14 mouse cellular contexts compared by ENCODE assay signal in genomic region chr11:61040856-61041652, GRCm38 (mm10). TPM values are rescaled to one million over a fixed set of nuclear protein-coding genes. Genes with fewer than 3 reads are reported as not detected.
DNase-seq lines count a peak whose midpoint lies in the region; ATAC-seq and TF ChIP-seq lines count a peak whose summit lies in the region.
"Had no signal": no experiment of that assay in that cellular context is flagged by ENCODE, and none has a peak within 500 bp of the region (broad histone marks: within the 10 kb centered on the region; RNA-seq: fewer than 3 reads in every experiment).

No protein-coding gene starts in this region.

- peak; percentile 82 for DNase-seq in right cerebral cortex, adult 18-20 months
- DNase-seq in right cerebral cortex, postnatal 10 days (ENCODE audit: low spot score in 2 of 2) = no peak
- peak; percentile 50 to 63 for DNase-seq in cerebellum, postnatal 25 days
- no peak for DNase-seq in stomach, postnatal 0 days (ENCODE audit: low spot score)
- no peak for DNase-seq in spleen, adult 12 weeks (ENCODE audit: low spot score)
- DNase-seq: adrenal gland, postnatal 36 days; gastrocnemius, postnatal 10 days; midbrain, embryonic 14.5 days had no signal

- no peak overlapping the region for H3K27ac ChIP-seq in intestine, postnatal 0 days (ENCODE audit: low read depth, low read length)
- H3K27ac ChIP-seq in intestine, embryonic 15.5 days = no peak overlapping the region
- H3K27ac ChIP-seq in stomach, postnatal 0 days (replicated peaks) = no peak overlapping the region
- H3K27ac ChIP-seq: forebrain, embryonic 12.5 days; hindbrain, embryonic 13.5 days; liver, embryonic 12.5 days; neural tube, embryonic 15.5 days had no signal

- H3K27me3 ChIP-seq in intestine, postnatal 0 days (replicated peaks; ENCODE audit: control insufficient read depth, insufficient read depth, low read length) = no peaks in the 10 kb centered on the region
- H3K27me3 ChIP-seq in intestine, embryonic 15.5 days (replicated peaks) = no peaks in the 10 kb centered on the region
- no peaks in the 10 kb centered on the region for H3K27me3 ChIP-seq in stomach, postnatal 0 days (ENCODE audit: control insufficient read depth, insufficient read depth, low read length)
- H3K27me3 ChIP-seq: forebrain, embryonic 12.5 days; hindbrain, embryonic 13.5 days; neural tube, embryonic 15.5 days had no signal

- TF ChIP-seq CTCF in intestine, postnatal 0 days (IDR thresholded peaks at IDR 0.05; ENCODE audit: low read depth) = peak; percentile 51
- peak; percentile 52 for TF ChIP-seq CTCF in stomach, postnatal 0 days (IDR thresholded peaks at IDR 0.05; ENCODE audit: low read depth)

- no peak overlapping the region for H3K4me3 ChIP-seq in intestine, postnatal 0 days (ENCODE audit: low read depth, low read length)
- no peak overlapping the region for H3K4me3 ChIP-seq in intestine, embryonic 15.5 days (replicated peaks)
- no peak overlapping the region for H3K4me3 ChIP-seq in stomach, postnatal 0 days (ENCODE audit: low read depth, low read length)
- H3K4me3 ChIP-seq: forebrain, embryonic 12.5 days; hindbrain, embryonic 13.5 days; liver, embryonic 12.5 days; neural tube, embryonic 15.5 days had no signal

- no peaks in the 10 kb centered on the region for H3K9me3 ChIP-seq in intestine, postnatal 0 days (ENCODE audit: control insufficient read depth)
- H3K9me3 ChIP-seq in intestine, embryonic 15.5 days = no peaks in the 10 kb centered on the region
- no peaks in the 10 kb centered on the region for H3K9me3 ChIP-seq in stomach, postnatal 0 days (ENCODE audit: control insufficient read depth, low read length)
- H3K9me3 ChIP-seq: forebrain, embryonic 12.5 days; hindbrain, embryonic 13.5 days; liver, embryonic 12.5 days; neural tube, embryonic 15.5 days had no signal

- H3K36me3 ChIP-seq in intestine, postnatal 0 days (ENCODE audit: control insufficient read depth, insufficient read depth) = no peaks in the 10 kb centered on the region
- no peaks in the 10 kb centered on the region for H3K36me3 ChIP-seq in intestine, embryonic 15.5 days
- no peaks in the 10 kb centered on the region for H3K36me3 ChIP-seq in stomach, postnatal 0 days (ENCODE audit: control insufficient read depth, insufficient read depth, low read length)
- H3K36me3 ChIP-seq: forebrain, embryonic 12.5 days; hindbrain, embryonic 13.5 days; liver, embryonic 12.5 days; neural tube, embryonic 15.5 days had no signal

- no peak for ATAC-seq in intestine, postnatal 0 days
- ATAC-seq in intestine, embryonic 15.5 days = no peak
- ATAC-seq in stomach, postnatal 0 days (ENCODE audit: low FRiP score, low TSS enrichment) = no peak
- ATAC-seq: liver, embryonic 12.5 days had no signal

- WGBS in intestine, postnatal 0 days = 78% methylated on average over 11 of the region's 11 CpGs
- WGBS in intestine, embryonic 15.5 days = 77% methylated on average over 11 of the region's 11 CpGs
- WGBS in stomach, postnatal 0 days = 78% methylated on average over 11 of the region's 11 CpGs

- TF ChIP-seq EP300 in stomach, postnatal 0 days (optimal IDR thresholded peaks at IDR 0.05) = no peak

- no peak overlapping the region for H3K9ac ChIP-seq in intestine, postnatal 0 days (ENCODE audit: low read depth, low read length)
- H3K9ac ChIP-seq in intestine, embryonic 15.5 days = no peak overlapping the region
- no peak overlapping the region for H3K9ac ChIP-seq in stomach, postnatal 0 days (ENCODE audit: low read length)
- H3K9ac ChIP-seq: forebrain, embryonic 12.5 days; hindbrain, embryonic 13.5 days; liver, embryonic 12.5 days; neural tube, embryonic 15.5 days had no signal

- H3K4me2 ChIP-seq in intestine, postnatal 0 days (replicated peaks; ENCODE audit: low read depth) = no peak overlapping the region
- H3K4me2 ChIP-seq in intestine, embryonic 15.5 days (replicated peaks) = no peak overlapping the region
- no peak overlapping the region for H3K4me2 ChIP-seq in stomach, postnatal 0 days (replicated peaks; ENCODE audit: low read depth)
- H3K4me2 ChIP-seq: forebrain, embryonic 12.5 days; hindbrain, embryonic 13.5 days; liver, embryonic 12.5 days; neural tube, embryonic 15.5 days had no signal

- H3K4me1 ChIP-seq in intestine, postnatal 0 days (replicated peaks; ENCODE audit: control insufficient read depth, insufficient read depth, low read length) = 0 out of 2 replicates have a peak, but pooled peaks cover 7% of the 10 kb centered on the region
- peaks cover 11% of the 10 kb centered on the region for H3K4me1 ChIP-seq in intestine, embryonic 15.5 days (replicated peaks)
- H3K4me1 ChIP-seq in stomach, postnatal 0 days (replicated peaks; ENCODE audit: control insufficient read depth, insufficient read depth) = 0 out of 2 replicates have a peak, but pooled peaks cover 3% of the 10 kb centered on the region

RNA-seq across cellular contexts. Expression of gene Kcnj12, which starts 18.7 kb away (rescaled TPM):
- polyA plus RNA-seq in intestine, postnatal 0 days (2015; fragmentation: Nextera tagmentation; extraction: Ambion mirVana) = 0.58 and 0.76 TPM in 2 replicates
- polyA plus RNA-seq in intestine, embryonic 15.5 days (2015; fragmentation: Nextera tagmentation; extraction: Ambion mirVana) = 1.6 and 1.9 TPM in 2 replicates
- 0.59 and 0.77 TPM in 2 replicates for polyA plus RNA-seq in stomach, postnatal 0 days (2015; fragmentation: Nextera tagmentation; extraction: Ambion mirVana)

Comparison
In these comparisons a context has a peak if more than half of its experiments do, and no peak if none do; other contexts are left out.
1. DNase-seq: peak in right cerebral cortex, adult 18-20 months (single experiment) and cerebellum, postnatal 25 days (2 of 2); none in right cerebral cortex, postnatal 10 days (0 of 2), stomach, postnatal 0 days (single experiment) and spleen, adult 12 weeks (single experiment).